Mouse (Mus musculus) stomach, embryonic 14.5 days (tissue): ENCODE results near the gene Bche. TPM values are rescaled to one million over a fixed set of nuclear protein-coding genes. Genes with fewer than 3 reads are reported as not detected.

Source experiments
- ATAC-seq: fragments of 200-750 bp; cut with Nextera tagmentation; 2 replicates; pipeline ENCODE4 v1.8.0; 2017; ENCODE audit warnings: low read depth, moderate TSS enrichment; ENCODE audit not compliant: insufficient number of reproducible peaks, insufficient read depth, low FRiP score
- H3K27ac ChIP-seq: fragments of 300-500 bp; sonication (generic); 2 replicates; pipeline ENCODE4 v1.5.1; 2014; ENCODE audit warnings: mild to moderate bottlenecking, low read length, moderate library complexity, mixed read lengths
- H3K27me3 ChIP-seq: fragments of 300-500 bp; sonication (generic); 2 replicates; pipeline ENCODE4 v1.6.1; 2014; ENCODE audit warnings: low read length, control low read depth, mixed read lengths; ENCODE audit not compliant: control insufficient read depth, insufficient read depth
- H3K36me3 ChIP-seq: fragments of 300-500 bp; sonication (generic); 2 replicates; pipeline ENCODE4 v1.6.1; 2014; ENCODE audit warnings: mild to moderate bottlenecking, control low read depth, low read length, moderate library complexity, mixed read lengths; ENCODE audit not compliant: control insufficient read depth, insufficient read depth
- H3K4me1 ChIP-seq: fragments of 300-500 bp; sonication (generic); 2 replicates; pipeline ENCODE4 v1.6.1; 2014; ENCODE audit warnings: low read length, control low read depth, mixed read lengths; ENCODE audit not compliant: control insufficient read depth, insufficient read depth
- H3K4me2 ChIP-seq: fragments of 300-500 bp; sonication (generic); replicated peaks from 2 replicates; pipeline ENCODE4 v1.6.1; 2014; ENCODE audit warnings: low read depth, low read length, control low read depth
- H3K4me3 ChIP-seq: fragments of 300-500 bp; sonication (generic); 2 replicates; pipeline ENCODE4 v1.5.1; 2014; ENCODE audit warnings: low read depth, low read length, control low read depth
- H3K9ac ChIP-seq: fragments of 300-500 bp; sonication (generic); replicated peaks from 2 replicates; pipeline ENCODE4 v1.6.1; 2014; ENCODE audit warnings: low read depth, mild to moderate bottlenecking, control low read depth, low read length, moderate library complexity, mixed read lengths
- H3K9me3 ChIP-seq: fragments of 300-500 bp; sonication (generic); 2 replicates; pipeline ENCODE4 v1.6.1; 2016; ENCODE audit warnings: low read depth, low read length, control low read depth; ENCODE audit not compliant: control insufficient read depth
- WGBS: fragments of 180-500 bp; shearing (Covaris S2); extraction: QIAGEN DNeasy Blood & Tissue Kit; methylation state at CpG from one replicate; pipeline ENCODE4 v1.1.7; 2014; 5-methylcytosine and 5-hydroxymethylcytosine counted together
- polyA plus RNA-seq: library from polyadenylated mRNA; unstranded; fragments of >200 nt; fragmentation: Nextera tagmentation; extraction: Ambion mirVana; gene quantifications from 2 replicates; pipeline ENCODE4 v1.2.1, GENCODE M21; 2014

Gene Bche
- polyA plus RNA-seq, 1 experiment from 2014 or later, result 23.6 TPM

- no peak overlapping the region for H3K9ac ChIP-seq
- no peak overlapping the region for H3K4me3 ChIP-seq
- H3K27ac ChIP-seq, result no peak overlapping the region
- H3K4me2 ChIP-seq, result no peak overlapping the region
- no peaks in the 10 kb centered on the region for H3K4me1 ChIP-seq
- no peaks in the 10 kb centered on the region for H3K27me3 ChIP-seq
- no peaks in the 10 kb centered on the region for H3K9me3 ChIP-seq
- no peaks in the 10 kb centered on the region for H3K36me3 ChIP-seq
- no peak for ATAC-seq
- WGBS, result 60% methylated on average over 2 of the region's 2 CpGs
These were observed 96.8 kb downstream of the Bche start for GRCm38 (mm10) chr3:73611421-73611820.

- Histone ChIP-seq H3K36me3 (no peaks in the 10 kb centered on the region), H3K27me3 (no peaks in the 10 kb centered on the region), H3K4me3 (no peak overlapping the region), H3K9me3 (no peaks in the 10 kb centered on the region), H3K9ac (no peak overlapping the region), H3K27ac (no peak overlapping the region), H3K4me2 (no peak overlapping the region), H3K4me1 (no peaks in the 10 kb centered on the region)
- 70% methylated on average over 5 of the region's 5 CpGs for WGBS
- ATAC-seq, result no peak
These were observed 116.3 kb downstream of the Bche start for GRCm38 (mm10) chr3:73591757-73592533.
